Mouse (Mus musculus): ENCODE measurements around the gene Mrpl23. TPM values are rescaled to one million over a fixed set of nuclear protein-coding genes. Genes with fewer than 3 reads are reported as not detected.

Mrpl23 gene
- 10.8 and 15.9 TPM in 2 replicates for polyA plus RNA-seq (2016; fragmentation: Nextera tagmentation; extraction: Ambion mirVana)

DNA sequence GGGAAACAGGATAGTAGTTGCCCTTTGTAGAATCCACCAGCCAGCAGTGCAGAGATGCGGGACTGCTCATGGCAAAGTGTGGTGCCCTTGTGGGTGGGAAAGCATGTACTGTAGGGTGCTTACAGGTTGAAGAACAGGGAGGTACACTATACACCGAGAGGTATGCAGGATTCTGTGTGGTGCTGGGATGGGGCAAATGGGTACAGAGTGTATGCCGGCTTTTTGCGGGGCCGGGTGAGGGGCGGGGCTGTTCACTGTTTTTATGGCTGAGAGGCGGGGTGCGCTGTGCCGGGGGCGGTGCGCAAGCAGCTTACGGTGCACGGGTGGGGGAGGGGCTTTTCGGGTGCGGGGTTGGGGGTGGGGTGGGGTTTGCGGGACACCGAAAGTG is at the start of gene Mrpl23:
Gene Mrpl23, plus strand, starts transcription at position 16 of the 388 bp plus-strand sequence.
- Histone ChIP-seq H3K9ac (peak within 1 kb of the TSS; percentile 82), H3K4me2 (peak within 1 kb of the TSS; percentile 76), H3K4me1 (peaks cover 21% of the 10 kb centered on the region), H3K4me3 (replicated peaks) (peak within 1 kb of the TSS; percentile 76), H3K27ac (peak within 1 kb of the TSS; percentile 86), H3K27me3 (peaks cover 7% of the 10 kb centered on the region; the same call in 1 of the 2 replicates), H3K36me3 (replicated peaks) (peaks cover 4% of the 10 kb centered on the region), H3K9me3 (no peaks in the 10 kb centered on the region)
- 8% methylated on average over 14 of the region's 17 CpGs for WGBS
- peak; percentile 72 for ATAC-seq (ENCODE audit: low FRiP score)

DNA sequence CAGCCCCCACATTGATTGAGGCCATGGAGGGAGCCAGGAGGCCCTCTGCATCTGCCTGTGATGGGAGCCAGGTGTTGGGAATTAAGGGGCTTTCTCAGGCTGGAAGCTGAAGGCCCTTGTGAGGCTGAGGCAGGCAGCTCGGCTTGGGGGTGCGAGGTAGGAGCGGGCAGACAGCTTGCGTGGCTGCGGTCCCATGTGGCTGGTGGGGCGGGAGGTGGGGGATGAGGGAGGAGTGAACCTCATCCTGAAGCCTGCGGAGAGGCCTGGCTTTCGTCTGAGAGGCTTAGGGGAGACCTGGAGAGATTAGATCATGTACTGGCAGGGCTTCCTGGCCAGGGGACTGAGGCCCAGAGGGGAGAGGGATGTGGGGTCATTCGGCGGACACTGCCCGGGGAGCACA is 49.4 kb upstream of the Mrpl23 start:
- H3K9ac ChIP-seq, result no peak overlapping the region
- no peaks in the 10 kb centered on the region for H3K9me3 ChIP-seq
- H3K4me2 ChIP-seq, result no peak overlapping the region
- no peak overlapping the region for H3K4me3 ChIP-seq (replicated peaks)
- no peaks in the 10 kb centered on the region for H3K36me3 ChIP-seq (replicated peaks)
- no peak for ATAC-seq (ENCODE audit: low FRiP score)
- H3K27me3 ChIP-seq, result 0 out of 2 replicates have a peak, but pooled peaks cover 4% of the 10 kb centered on the region
- H3K4me1 ChIP-seq, result peaks cover 42% of the 10 kb centered on the region
- H3K27ac ChIP-seq, result peak overlapping the region; percentile 43; the same call in 1 of the 2 replicates
- 53% methylated on average over 11 of the region's 11 CpGs for WGBS

DNA sequence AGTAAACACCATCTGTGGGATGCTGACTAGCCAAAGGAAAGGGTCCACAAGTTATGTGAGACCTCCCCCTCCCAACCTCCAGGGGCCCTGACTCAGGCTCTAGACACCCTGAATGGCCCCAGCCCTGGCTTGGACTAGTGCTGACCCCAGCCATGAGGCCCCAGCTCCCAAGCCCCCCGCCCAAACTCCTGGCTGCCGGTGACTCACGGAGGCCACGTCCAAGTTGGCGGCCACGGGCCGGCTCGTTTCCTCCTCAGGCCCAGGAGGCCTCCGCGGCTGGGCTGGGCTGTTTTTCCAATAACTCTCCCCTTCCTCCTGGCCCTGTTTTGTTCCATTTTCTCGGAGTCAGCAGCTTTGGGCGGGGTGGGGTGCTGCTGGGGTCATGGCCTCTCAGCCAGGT is 47.7 kb upstream of the Mrpl23 start:
- Histone ChIP-seq H3K27ac (no peak overlapping the region), H3K27me3 (0 out of 2 replicates have a peak, but pooled peaks cover 4% of the 10 kb centered on the region), H3K4me3 (replicated peaks) (no peak overlapping the region), H3K9ac (no peak overlapping the region), H3K9me3 (no peaks in the 10 kb centered on the region), H3K36me3 (replicated peaks) (no peaks in the 10 kb centered on the region), H3K4me2 (no peak overlapping the region), H3K4me1 (peaks cover 42% of the 10 kb centered on the region)
- ATAC-seq (ENCODE audit: low FRiP score), result no peak
- 84% methylated on average over 12 of the region's 12 CpGs for WGBS

DNA sequence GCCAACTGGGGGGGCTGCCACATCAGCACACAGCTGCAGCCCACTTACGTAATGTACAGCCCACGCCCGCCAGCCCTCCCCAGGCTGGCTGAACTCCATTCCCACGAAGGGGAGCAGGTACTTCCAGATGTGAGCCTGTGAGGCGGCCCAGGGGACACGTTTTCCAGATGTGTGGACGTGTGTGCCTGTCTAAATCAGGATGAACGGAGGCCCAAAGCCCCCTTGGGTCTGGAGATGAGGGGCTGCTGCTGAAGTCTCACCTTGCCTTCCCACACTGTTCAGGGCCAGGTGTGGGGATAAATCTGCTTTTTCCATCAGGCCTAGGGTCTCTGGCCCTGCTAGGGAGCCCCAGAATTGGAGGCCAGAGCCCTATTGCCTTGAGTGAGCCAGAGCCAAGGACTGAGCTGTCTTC is 45.7 kb upstream of the Mrpl23 start:
- Histone ChIP-seq H3K27me3 (0 out of 2 replicates have a peak, but pooled peaks cover 4% of the 10 kb centered on the region), H3K9ac (0 out of 2 replicates have a peak overlapping the region, but pooled peaks have one; percentile 0)
- 78% methylated on average over 8 of the region's 8 CpGs for WGBS

DNA sequence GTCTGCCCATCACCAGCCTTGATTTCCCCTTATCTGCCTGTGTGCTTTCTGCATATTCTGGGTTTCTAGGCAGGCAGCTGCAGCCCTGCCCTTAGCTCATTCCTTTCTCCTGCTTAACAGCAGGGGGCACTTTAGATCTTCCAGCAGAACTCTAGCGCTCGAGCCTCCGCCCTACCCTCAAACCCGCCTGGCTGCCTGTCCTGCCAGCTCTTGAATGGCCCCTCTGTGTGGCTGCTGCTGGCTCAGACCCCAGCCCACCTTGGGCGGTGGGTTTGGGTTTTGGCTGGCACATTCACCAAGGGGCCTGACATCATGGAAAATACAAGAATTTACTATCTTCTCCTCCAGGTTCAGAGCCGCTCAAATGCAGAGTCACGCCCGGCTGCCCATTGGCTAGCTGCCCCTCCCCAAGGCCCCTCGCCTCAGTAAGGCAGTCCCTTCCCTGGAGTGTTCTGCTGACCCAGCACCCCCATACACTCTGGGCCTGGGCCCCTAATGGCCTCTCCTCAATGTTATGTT is 45.1 kb upstream of the Mrpl23 start:
- Histone ChIP-seq H3K27ac (peak overlapping the region; percentile 39; the same call in 1 of the 2 replicates), H3K36me3 (replicated peaks) (no peaks in the 10 kb centered on the region), H3K27me3 (0 out of 2 replicates have a peak, but pooled peaks cover 4% of the 10 kb centered on the region), H3K4me2 (peak overlapping the region; percentile 25; the same call in 1 of the 2 replicates), H3K9ac (0 out of 2 replicates have a peak overlapping the region, but pooled peaks have one; percentile 0), H3K9me3 (no peaks in the 10 kb centered on the region), H3K4me3 (replicated peaks) (no peak overlapping the region), H3K4me1 (peaks cover 26% of the 10 kb centered on the region)
- peak; percentile 71 for ATAC-seq (ENCODE audit: low FRiP score)
- 15% methylated on average over 9 of the region's 9 CpGs for WGBS

More for the DNA sequence above, 45.7 kb upstream of the Mrpl23 start:
- Histone ChIP-seq H3K4me2 (0 out of 2 replicates have a peak overlapping the region, but pooled peaks have one; percentile 25), H3K9me3 (no peaks in the 10 kb centered on the region), H3K4me1 (peaks cover 32% of the 10 kb centered on the region), H3K4me3 (replicated peaks) (no peak overlapping the region), H3K36me3 (replicated peaks) (no peaks in the 10 kb centered on the region), H3K27ac (peak overlapping the region; percentile 39; the same call in 1 of the 2 replicates)
- ATAC-seq (ENCODE audit: low FRiP score), result no peak

DNA sequence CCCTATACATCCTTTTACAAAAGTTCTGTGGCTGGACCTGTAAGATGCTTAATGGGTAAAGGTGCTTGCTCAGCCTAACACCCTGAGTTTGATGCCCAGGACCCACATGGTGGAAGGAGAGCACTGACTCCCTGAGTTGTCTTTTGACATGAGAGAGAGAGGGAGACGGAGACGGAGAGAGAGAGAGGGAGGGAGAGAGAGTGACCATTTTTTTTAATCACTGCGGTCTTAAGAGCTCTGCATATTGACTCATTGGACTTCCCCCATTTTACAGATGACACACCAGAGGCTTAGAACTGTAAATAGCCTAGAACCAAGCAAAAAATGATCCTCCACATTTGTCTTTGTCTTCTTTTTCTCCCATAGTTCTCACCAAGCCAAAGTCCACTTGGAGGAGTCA is 44.4 kb upstream of the Mrpl23 start:
- H3K9me3 ChIP-seq, result no peaks in the 10 kb centered on the region
- no peak overlapping the region for H3K4me2 ChIP-seq
- H3K27me3 ChIP-seq, result 0 out of 2 replicates have a peak, but pooled peaks cover 4% of the 10 kb centered on the region
- H3K27ac ChIP-seq, result no peak overlapping the region
- ATAC-seq (ENCODE audit: low FRiP score), result no peak
- H3K9ac ChIP-seq, result no peak overlapping the region
- no peak overlapping the region for H3K4me3 ChIP-seq (replicated peaks)
- 68% methylated on average over 3 of the region's 3 CpGs for WGBS
- H3K36me3 ChIP-seq (replicated peaks), result no peaks in the 10 kb centered on the region
- peaks cover 19% of the 10 kb centered on the region for H3K4me1 ChIP-seq

DNA sequence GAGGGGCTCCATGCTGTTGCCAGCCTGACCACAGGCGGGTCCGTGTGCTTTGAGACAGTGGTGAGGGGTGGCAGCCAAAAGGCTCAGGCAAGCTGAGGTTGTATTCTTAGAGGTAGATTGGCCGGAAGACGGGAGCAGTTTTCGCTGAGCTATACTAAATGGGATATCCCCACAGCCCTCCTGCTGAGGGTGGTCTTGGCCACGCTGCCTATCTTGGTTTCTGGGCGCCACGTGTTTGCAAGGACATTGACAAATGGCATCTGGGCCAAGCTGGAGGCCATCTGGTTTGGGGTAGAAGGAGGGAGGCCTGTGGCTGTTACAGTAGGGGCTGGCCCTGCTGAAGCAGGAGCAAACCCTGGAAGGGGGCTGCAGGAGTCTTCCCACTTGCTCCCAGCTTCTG is 39.0 kb upstream of the Mrpl23 start:
- Histone ChIP-seq H3K4me1 (no peaks in the 10 kb centered on the region), H3K36me3 (replicated peaks) (no peaks in the 10 kb centered on the region), H3K27me3 (no peaks in the 10 kb centered on the region), H3K27ac (no peak overlapping the region), H3K4me3 (replicated peaks) (no peak overlapping the region), H3K4me2 (no peak overlapping the region), H3K9ac (no peak overlapping the region), H3K9me3 (no peaks in the 10 kb centered on the region)
- no peak for ATAC-seq (ENCODE audit: low FRiP score)
- 87% methylated on average over 8 of the region's 8 CpGs for WGBS

DNA sequence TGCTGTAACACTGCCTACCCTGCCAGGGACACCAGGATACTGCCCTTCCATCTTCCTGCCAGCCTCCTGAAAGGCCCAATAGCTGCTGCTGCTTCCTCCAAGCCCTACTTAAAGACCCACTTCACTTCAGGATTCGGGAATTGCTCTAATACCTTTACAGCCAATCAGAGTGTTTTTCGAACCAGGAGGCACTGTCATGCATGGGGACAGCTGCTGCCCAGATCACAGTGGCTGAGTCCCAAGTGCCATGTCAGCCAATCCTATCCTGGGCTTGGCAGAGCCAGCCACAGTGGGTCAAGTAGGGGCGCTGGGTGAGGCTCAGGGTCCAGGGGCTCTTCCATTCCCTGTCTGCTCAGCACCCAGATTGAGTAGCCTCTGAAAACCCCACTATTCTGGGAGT is 36.3 kb upstream of the Mrpl23 start:
- Histone ChIP-seq H3K4me1 (no peaks in the 10 kb centered on the region), H3K4me3 (replicated peaks) (no peak overlapping the region), H3K36me3 (replicated peaks) (no peaks in the 10 kb centered on the region), H3K9ac (no peak overlapping the region), H3K9me3 (no peaks in the 10 kb centered on the region), H3K27me3 (no peaks in the 10 kb centered on the region), H3K27ac (no peak overlapping the region), H3K4me2 (no peak overlapping the region)
- no peak for ATAC-seq (ENCODE audit: low FRiP score)
- 75% methylated on average over 3 of the region's 3 CpGs for WGBS

DNA sequence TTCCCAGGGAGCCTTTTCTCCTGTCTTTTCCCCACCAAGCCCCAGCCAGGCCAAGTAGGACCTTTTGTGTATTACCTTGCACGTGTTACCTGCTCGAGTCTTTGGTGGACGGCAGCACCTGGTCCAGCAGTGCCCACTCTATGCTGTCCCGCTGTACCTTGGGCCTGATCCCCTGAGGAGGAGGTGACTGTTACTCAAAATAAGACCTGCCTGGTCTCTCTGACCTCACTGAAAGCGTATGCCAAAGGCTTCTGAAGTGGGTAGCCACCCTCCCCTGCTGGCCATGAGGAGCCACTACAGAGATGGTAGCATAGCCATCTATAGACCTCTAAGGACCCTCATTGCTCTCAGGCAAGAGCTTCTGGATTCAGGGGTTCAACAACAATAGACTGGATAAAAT is 35.7 kb upstream of the Mrpl23 start:
- Histone ChIP-seq H3K4me1 (no peaks in the 10 kb centered on the region), H3K9me3 (no peaks in the 10 kb centered on the region), H3K4me3 (replicated peaks) (no peak overlapping the region), H3K27ac (no peak overlapping the region), H3K9ac (no peak overlapping the region), H3K4me2 (no peak overlapping the region), H3K27me3 (no peaks in the 10 kb centered on the region), H3K36me3 (replicated peaks) (no peaks in the 10 kb centered on the region)
- 80% methylated on average over 5 of the region's 5 CpGs for WGBS
- no peak for ATAC-seq (ENCODE audit: low FRiP score)

DNA sequence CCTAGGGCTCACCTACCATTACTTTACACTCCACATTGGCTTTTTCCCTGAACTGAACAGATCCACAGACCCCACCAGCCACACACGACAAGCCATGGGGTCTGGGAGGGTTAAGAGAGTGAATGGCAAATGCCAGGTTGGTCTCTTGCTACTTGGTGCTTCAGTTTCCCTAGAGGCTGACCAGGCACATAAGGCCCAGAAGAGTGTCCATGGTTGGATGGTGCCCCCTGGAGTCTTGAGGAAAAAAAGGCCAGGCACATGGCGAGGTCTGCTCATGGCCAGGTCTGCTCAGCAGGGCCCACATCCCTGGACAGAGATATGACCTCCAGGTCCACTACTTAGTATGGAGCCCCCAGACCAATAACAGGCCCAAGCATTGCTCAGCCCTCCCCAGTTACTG is 34.7 kb upstream of the Mrpl23 start:
- H3K4me2 ChIP-seq, result no peak overlapping the region
- no peaks in the 10 kb centered on the region for H3K27me3 ChIP-seq
- H3K27ac ChIP-seq, result no peak overlapping the region
- ATAC-seq (ENCODE audit: low FRiP score), result no peak
- H3K9me3 ChIP-seq, result no peaks in the 10 kb centered on the region
- no peaks in the 10 kb centered on the region for H3K4me1 ChIP-seq
- no peak overlapping the region for H3K9ac ChIP-seq
- 94% methylated on average over 2 of the region's 2 CpGs for WGBS
- no peak overlapping the region for H3K4me3 ChIP-seq (replicated peaks)
- no peaks in the 10 kb centered on the region for H3K36me3 ChIP-seq (replicated peaks)

DNA sequence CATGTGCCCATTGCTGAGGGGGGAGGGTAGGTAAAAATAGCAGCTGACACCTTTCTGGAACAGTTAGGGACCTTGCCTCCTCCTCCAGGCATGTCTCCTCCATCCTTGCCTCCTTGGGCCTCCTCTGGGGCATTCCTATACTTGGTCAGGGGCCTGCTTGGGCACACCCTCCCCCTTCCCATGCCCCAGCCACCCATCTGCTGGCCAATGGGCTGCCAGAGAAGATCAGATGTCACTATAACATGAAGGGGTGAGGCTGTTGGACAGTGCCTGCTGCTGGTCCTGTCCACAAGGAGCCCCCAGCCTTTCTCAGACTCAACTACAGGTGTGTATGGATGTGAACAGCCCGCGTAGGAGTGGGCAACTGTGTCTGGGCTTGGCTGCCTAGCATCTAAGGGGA is 33.9 kb upstream of the Mrpl23 start, which contains the start of gene Tnnt3:
Gene Tnnt3, plus strand, starts transcription at position 262 of the 400 bp plus-strand sequence.
- H3K4me2 ChIP-seq, result no peak within 1 kb of the TSS
- no peak within 1 kb of the TSS for H3K9ac ChIP-seq
- no peak for ATAC-seq (ENCODE audit: low FRiP score)
- H3K9me3 ChIP-seq, result no peaks in the 10 kb centered on the region
- H3K27ac ChIP-seq, result no peak within 1 kb of the TSS
- H3K27me3 ChIP-seq, result no peaks in the 10 kb centered on the region
- H3K36me3 ChIP-seq (replicated peaks), result no peaks in the 10 kb centered on the region
- no peaks in the 10 kb centered on the region for H3K4me1 ChIP-seq
- WGBS, result 94% methylated on average over 2 of the region's 2 CpGs
- no peak within 1 kb of the TSS for H3K4me3 ChIP-seq (replicated peaks)

DNA sequence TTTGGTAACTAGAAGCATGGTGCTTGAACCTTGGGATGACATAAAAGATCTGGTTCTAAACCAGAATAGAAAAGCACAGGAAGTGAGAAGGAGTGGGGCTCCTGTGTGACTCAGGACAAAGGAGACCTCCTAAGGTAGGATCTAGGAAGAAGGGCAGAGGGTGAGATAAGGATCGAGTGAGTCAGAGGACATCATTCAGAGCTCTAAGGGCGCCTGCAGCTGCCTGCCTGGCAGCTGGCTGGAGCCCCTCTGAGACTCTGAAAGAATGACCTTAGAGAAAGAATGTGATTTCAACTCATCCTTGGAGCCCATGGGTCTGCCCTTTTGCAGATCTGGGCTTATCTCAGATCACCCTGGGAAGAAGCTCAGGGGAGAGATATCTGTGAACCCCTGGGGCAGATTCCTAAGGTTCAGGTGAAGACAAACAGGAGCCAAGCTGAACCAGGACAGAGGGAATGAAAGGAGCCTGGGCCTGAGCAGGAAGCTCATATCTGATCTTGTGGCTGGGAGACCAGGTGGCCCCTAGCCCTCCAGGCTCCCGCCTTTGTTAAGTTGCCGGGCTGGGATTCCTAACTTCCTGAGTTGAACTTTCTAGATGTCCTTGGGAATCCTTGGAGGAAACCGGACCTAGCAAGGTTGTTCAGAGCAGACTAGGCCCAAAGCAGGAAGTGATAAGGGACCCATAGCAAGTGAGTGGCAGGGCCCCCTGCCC is 33.3 kb upstream of the Mrpl23 start:
- no peak overlapping the region for H3K27ac ChIP-seq
- 83% methylated on average over 5 of the region's 5 CpGs for WGBS

More for the DNA sequence above, 33.3 kb upstream of the Mrpl23 start:
- Histone ChIP-seq H3K9me3 (no peaks in the 10 kb centered on the region), H3K36me3 (replicated peaks) (no peaks in the 10 kb centered on the region), H3K4me3 (replicated peaks) (no peak overlapping the region), H3K4me1 (no peaks in the 10 kb centered on the region), H3K9ac (no peak overlapping the region), H3K4me2 (no peak overlapping the region), H3K27me3 (no peaks in the 10 kb centered on the region)
- ATAC-seq (ENCODE audit: low FRiP score), result no peak

Measured in forebrain, embryonic 12.5 days (tissue).